Comparison of ENCODE assay signal across 8 mouse cellular contexts in genomic region chr19:5348526-5349501, GRCm38 (mm10). TPM values are rescaled to one million over a fixed set of nuclear protein-coding genes. Genes with fewer than 3 reads are reported as not detected.
DNase-seq lines count a peak whose midpoint lies in the region; ATAC-seq lines count a peak whose summit lies in the region.

No protein-coding gene starts in this region.

- peaks cover 17% of the 10 kb centered on the region for H3K27me3 ChIP-seq in forebrain, embryonic 12.5 days
- no peaks in the 10 kb centered on the region for H3K27me3 ChIP-seq in hindbrain, embryonic 11.5 days (ENCODE audit: control insufficient read depth, insufficient read depth, low read length)
- no peaks in the 10 kb centered on the region for H3K27me3 ChIP-seq in midbrain, embryonic 16.5 days (ENCODE audit: control insufficient read depth, insufficient read depth, low read depth, low read length)

- peak overlapping the region; percentile 60 for H3K9ac ChIP-seq in forebrain, embryonic 12.5 days
- H3K9ac ChIP-seq in hindbrain, embryonic 11.5 days (ENCODE audit: low read depth, low read length): peak overlapping the region; percentile 45
- H3K9ac ChIP-seq in midbrain, embryonic 16.5 days (ENCODE audit: low read depth, low read length): peak overlapping the region; percentile 71

- no peaks in the 10 kb centered on the region for H3K36me3 ChIP-seq in forebrain, embryonic 12.5 days (replicated peaks)
- no peaks in the 10 kb centered on the region for H3K36me3 ChIP-seq in hindbrain, embryonic 11.5 days (ENCODE audit: control insufficient read depth, insufficient read depth, low read length)
- no peaks in the 10 kb centered on the region for H3K36me3 ChIP-seq in midbrain, embryonic 16.5 days (ENCODE audit: control insufficient read depth, insufficient read depth, low read length)

- H3K27ac ChIP-seq in forebrain, embryonic 12.5 days: no peak overlapping the region
- no peak overlapping the region for H3K27ac ChIP-seq in hindbrain, embryonic 11.5 days (ENCODE audit: low read depth, low read length)
- H3K27ac ChIP-seq in midbrain, embryonic 16.5 days (ENCODE audit: low read length): no peak overlapping the region

- peak; percentile 24 for DNase-seq in ovary, postnatal 36 days (ENCODE audit: low spot score)
- no peak for DNase-seq in ovary, postnatal 10 days (ENCODE audit: low spot score)
- peak; percentile 33 for DNase-seq in c-Kit-positive CD71-negative TER-119-negative erythroid progenitor cells, embryonic 14.5 days (ENCODE audit: low read depth)
- peak; percentile 45 for DNase-seq in hindbrain, embryonic 11.5 days (ENCODE audit: low spot score)
- peak; percentile 12 for DNase-seq in left cerebral cortex, postnatal 4 days
- peak; percentile 69 for DNase-seq in thymus, postnatal 0 days (ENCODE audit: low spot score)

- peaks cover 5% of the 10 kb centered on the region for H3K4me1 ChIP-seq in forebrain, embryonic 12.5 days
- H3K4me1 ChIP-seq in hindbrain, embryonic 11.5 days (replicated peaks; ENCODE audit: control insufficient read depth, insufficient read depth, low read length): peaks cover 5% of the 10 kb centered on the region; the same call in 1 of the 2 replicates
- H3K4me1 ChIP-seq in midbrain, embryonic 16.5 days (ENCODE audit: control insufficient read depth, insufficient read depth, low read length): peaks cover 9% of the 10 kb centered on the region

- peak; percentile 33; the same call in 1 of the 2 replicates for ATAC-seq in forebrain, embryonic 12.5 days (ENCODE audit: low FRiP score)
- no peak for ATAC-seq in hindbrain, embryonic 11.5 days (ENCODE audit: low FRiP score)
- no peak for ATAC-seq in midbrain, embryonic 16.5 days

- H3K4me2 ChIP-seq in forebrain, embryonic 12.5 days: peak overlapping the region; percentile 62
- peak overlapping the region; percentile 75 for H3K4me2 ChIP-seq in hindbrain, embryonic 11.5 days (replicated peaks; ENCODE audit: low read depth, low read length)
- H3K4me2 ChIP-seq in midbrain, embryonic 16.5 days (ENCODE audit: low read length): peak overlapping the region; percentile 68

- peak overlapping the region; percentile 38 for H3K4me3 ChIP-seq in forebrain, embryonic 12.5 days (replicated peaks)
- H3K4me3 ChIP-seq in hindbrain, embryonic 11.5 days (ENCODE audit: low read depth, low read length): peak overlapping the region; percentile 30
- peak overlapping the region; percentile 39 for H3K4me3 ChIP-seq in midbrain, embryonic 16.5 days (ENCODE audit: low read depth, low read length)

- no peaks in the 10 kb centered on the region for H3K9me3 ChIP-seq in forebrain, embryonic 12.5 days
- no peaks in the 10 kb centered on the region for H3K9me3 ChIP-seq in hindbrain, embryonic 11.5 days (ENCODE audit: control insufficient read depth, low read length)
- H3K9me3 ChIP-seq in midbrain, embryonic 16.5 days (replicated peaks; ENCODE audit: control insufficient read depth, low read length, poor library complexity, severe bottlenecking): no peaks in the 10 kb centered on the region

- intact Hi-C loops in left cerebral cortex, postnatal 4 days (cut with DNase I): loop anchor here (5.0 kb wide), 1 partner anchor 42 kb away; no protein-coding TSS in a partner anchor

- WGBS in forebrain, embryonic 12.5 days: 6% methylated on average over 34 of the region's 34 CpGs
- 8% methylated on average over 34 of the region's 34 CpGs for WGBS in hindbrain, embryonic 11.5 days
- 6% methylated on average over 34 of the region's 34 CpGs for WGBS in midbrain, embryonic 16.5 days

RNA-seq across cellular contexts. Expression of gene Cst6, which starts 0.6 kb away (rescaled TPM):
- 0.66 and 0.67 TPM in 2 replicates for polyA plus RNA-seq in forebrain, embryonic 12.5 days (2016; fragmentation: Nextera tagmentation; extraction: Ambion mirVana)
- polyA plus RNA-seq in hindbrain, embryonic 11.5 days (2014; fragmentation: Nextera tagmentation; extraction: Ambion mirVana): 1.7 and 2.3 TPM in 2 replicates
- 10 to 100 TPM in 1 of 2 experiments, 1 to 10 TPM in 1; 6.9 to 10.4 TPM for total RNA-seq in left cerebral cortex, postnatal 4 days (2021)
- 7.5 and 11.1 TPM in 2 replicates for polyA plus RNA-seq in midbrain, embryonic 16.5 days (2015; fragmentation: Nextera tagmentation; extraction: Ambion mirVana)
- 29.1 and 30.5 TPM in 2 replicates for polyA plus RNA-seq in thymus, postnatal 0 days (2015; fragmentation: Nextera tagmentation; extraction: Ambion mirVana)

RNA-seq across cellular contexts. Expression of gene Catsper1, which starts 13.3 kb away (rescaled TPM):
- not detected in 2 replicates for polyA plus RNA-seq in forebrain, embryonic 12.5 days (2016; fragmentation: Nextera tagmentation; extraction: Ambion mirVana)
- polyA plus RNA-seq in hindbrain, embryonic 11.5 days (2014; fragmentation: Nextera tagmentation; extraction: Ambion mirVana): not detected in 2 replicates
- total RNA-seq in left cerebral cortex, postnatal 4 days (2021): not detected
- polyA plus RNA-seq in midbrain, embryonic 16.5 days (2015; fragmentation: Nextera tagmentation; extraction: Ambion mirVana): not detected in 2 replicates
- polyA plus RNA-seq in thymus, postnatal 0 days (2015; fragmentation: Nextera tagmentation; extraction: Ambion mirVana): not detected in 2 replicates

RNA-seq across cellular contexts. Expression of gene Eif1ad, which starts 17.7 kb away (rescaled TPM):
- polyA plus RNA-seq in forebrain, embryonic 12.5 days (2016; fragmentation: Nextera tagmentation; extraction: Ambion mirVana): 75.7 and 78.3 TPM in 2 replicates
- polyA plus RNA-seq in hindbrain, embryonic 11.5 days (2014; fragmentation: Nextera tagmentation; extraction: Ambion mirVana): 73.6 and 76.6 TPM in 2 replicates
- total RNA-seq in left cerebral cortex, postnatal 4 days (2021): 10 to 100 TPM; 23.0 to 25.8 TPM
- polyA plus RNA-seq in midbrain, embryonic 16.5 days (2015; fragmentation: Nextera tagmentation; extraction: Ambion mirVana): 36.6 and 38.3 TPM in 2 replicates
- 51.1 and 59.4 TPM in 2 replicates for polyA plus RNA-seq in thymus, postnatal 0 days (2015; fragmentation: Nextera tagmentation; extraction: Ambion mirVana)

RNA-seq across cellular contexts. Expression of gene Banf1, which starts 18.2 kb away (rescaled TPM):
- 416 and 423 TPM in 2 replicates for polyA plus RNA-seq in forebrain, embryonic 12.5 days (2016; fragmentation: Nextera tagmentation; extraction: Ambion mirVana)
- 392 and 442 TPM in 2 replicates for polyA plus RNA-seq in hindbrain, embryonic 11.5 days (2014; fragmentation: Nextera tagmentation; extraction: Ambion mirVana)
- total RNA-seq in left cerebral cortex, postnatal 4 days (2021): 100 to 1,000 TPM; 176 to 194 TPM
- polyA plus RNA-seq in midbrain, embryonic 16.5 days (2015; fragmentation: Nextera tagmentation; extraction: Ambion mirVana): 302 and 321 TPM in 2 replicates
- 590 and 607 TPM in 2 replicates for polyA plus RNA-seq in thymus, postnatal 0 days (2015; fragmentation: Nextera tagmentation; extraction: Ambion mirVana)

RNA-seq across cellular contexts. Expression of gene Sart1, which starts 39.7 kb away (rescaled TPM):
- polyA plus RNA-seq in forebrain, embryonic 12.5 days (2016; fragmentation: Nextera tagmentation; extraction: Ambion mirVana): 113 and 125 TPM in 2 replicates
- 75.2 and 79.2 TPM in 2 replicates for polyA plus RNA-seq in hindbrain, embryonic 11.5 days (2014; fragmentation: Nextera tagmentation; extraction: Ambion mirVana)
- 100 to 1,000 TPM in 1 of 2 experiments, 10 to 100 TPM in 1; 84.2 to 101 TPM for total RNA-seq in left cerebral cortex, postnatal 4 days (2021)
- polyA plus RNA-seq in midbrain, embryonic 16.5 days (2015; fragmentation: Nextera tagmentation; extraction: Ambion mirVana): 67.7 and 68.5 TPM in 2 replicates
- polyA plus RNA-seq in thymus, postnatal 0 days (2015; fragmentation: Nextera tagmentation; extraction: Ambion mirVana): 73.4 and 84.2 TPM in 2 replicates
